Mouse (Mus musculus): ENCODE measurements around the gene Lrrc56. TPM values are rescaled to one million over a fixed set of nuclear protein-coding genes. Genes with fewer than 3 reads are reported as not detected.

Lrrc56 gene
- total RNA-seq (2023), result 2.1 TPM

DNA sequence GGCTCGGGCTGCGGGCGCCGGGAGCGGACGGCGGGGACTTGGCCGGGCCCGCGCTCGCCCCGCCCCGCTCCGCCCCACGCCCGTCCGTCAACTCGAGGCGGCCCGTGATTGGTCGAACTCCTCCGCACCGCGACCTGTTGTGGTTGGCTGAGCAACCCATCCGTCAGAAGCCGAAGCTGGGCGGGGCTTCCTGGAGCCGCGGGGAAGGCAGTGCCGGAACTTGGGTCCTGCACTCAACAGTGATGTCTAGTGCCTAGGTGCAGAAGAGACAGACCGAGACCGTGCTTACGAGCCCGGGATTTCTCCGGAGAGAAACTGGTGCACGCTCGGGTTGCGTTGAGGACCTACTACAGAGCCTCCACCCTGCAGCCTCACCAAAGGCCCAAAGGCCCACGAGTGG lies at the start of gene Lrrc56, which contains the start of gene Hras:
TSS of gene Lrrc56 (plus strand) at position 210 of the 400 bp plus-strand sequence.
TSS of gene Hras (minus strand) at position 58 of the 400 bp plus-strand sequence.

GRCm38 (mm10) chr7:141172116-141173006 lies 21.6 kb upstream of the Lrrc56 start, which contains the start of gene Rnh1:
Rnh1 (minus strand) TSS chr7:141172857.

GRCm38 (mm10) chr7:141213605-141214235 lies 19.8 kb downstream of the Lrrc56 start, which contains the start of gene Lmntd2:
Lmntd2 (minus strand) TSS chr7:141214080.

GRCm38 (mm10) chr7:141215101-141215879 lies 21.3 kb downstream of the Lrrc56 start, which contains the start of gene Rassf7:
Rassf7 (plus strand) TSS chr7:141215860.

DNA sequence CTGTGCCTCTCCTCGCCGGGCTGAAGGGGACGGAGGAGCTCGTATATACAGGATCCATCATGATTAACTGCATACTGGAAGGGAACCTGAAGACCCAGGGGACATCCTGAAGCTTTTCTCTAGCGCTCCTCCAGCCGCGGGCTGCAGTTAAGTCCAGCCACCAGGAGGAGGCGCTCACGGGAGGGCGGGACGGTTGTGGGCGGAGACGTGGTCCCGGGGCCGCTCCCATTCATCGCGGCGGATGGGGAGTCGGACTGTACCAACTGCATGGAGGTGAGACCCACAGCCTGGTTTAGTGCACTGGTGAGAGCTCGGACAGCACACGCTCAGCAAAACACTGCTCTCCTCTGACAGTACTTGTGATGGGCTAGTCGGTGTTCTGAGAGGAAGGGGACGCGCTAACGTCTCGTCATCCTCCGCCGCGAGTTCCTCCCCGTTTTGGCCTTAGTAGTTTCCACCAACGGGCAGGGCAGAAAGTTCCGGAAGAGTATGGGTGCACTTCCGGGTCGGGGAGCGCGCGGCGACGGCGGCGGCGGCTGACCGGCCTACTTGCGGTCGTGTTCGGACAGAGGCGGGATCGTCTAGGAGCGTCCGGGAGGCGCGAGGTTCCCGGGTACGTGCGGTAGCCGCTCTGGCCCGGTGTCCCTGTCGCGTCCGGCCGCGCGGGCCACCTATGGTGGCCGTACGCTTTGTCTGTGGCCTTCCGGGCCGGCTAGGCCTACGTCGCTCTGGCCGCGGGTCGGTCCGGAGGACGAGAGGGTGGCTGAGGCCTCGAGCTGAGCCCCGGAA lies 34.5 kb downstream of the Lrrc56 start, which contains the start of gene Phrf1:
TSS of gene Phrf1 (plus strand) at position 506 of the 789 bp plus-strand sequence.

Other genes starting within 250 kb of the Lrrc56 start
- gene Ifitm5, start 243.9 kb upstream of the Lrrc56 start, total RNA-seq (2023), result not detected
- not detected for gene Gm45717, start 238.2 kb upstream of the Lrrc56 start, total RNA-seq (2023)
- 12.7 TPM for gene Ifitm2, start 238.2 kb upstream of the Lrrc56 start, total RNA-seq (2023)
- not detected for gene Ifitm1, start 226.9 kb upstream of the Lrrc56 start, total RNA-seq (2023)
- 6.7 TPM for gene Ifitm3, start 183.4 kb upstream of the Lrrc56 start, total RNA-seq (2023)
- 1.6 TPM for gene Ifitm6, start 176.2 kb upstream of the Lrrc56 start, total RNA-seq (2023)
- not detected for gene Gm17387, start 165.0 kb upstream of the Lrrc56 start, total RNA-seq (2023)
- gene B4galnt4, start 133.1 kb upstream of the Lrrc56 start, total RNA-seq (2023), result 1.4 TPM
- 35.3 TPM for gene Pkp3, start 115.9 kb upstream of the Lrrc56 start, total RNA-seq (2023)
- 56.4 TPM for gene Sigirr, start 93.6 kb upstream of the Lrrc56 start, total RNA-seq (2023)
- not detected for gene Ano9, start 76.4 kb upstream of the Lrrc56 start, total RNA-seq (2023)
- gene Ptdss2, start 71.8 kb upstream of the Lrrc56 start, total RNA-seq (2023), result 6.5 TPM
- 44.3 TPM for gene Rnh1, start 21.3 kb upstream of the Lrrc56 start, total RNA-seq (2023)
- gene Hras, start 152 bp upstream of the Lrrc56 start, total RNA-seq (2023), result 23.0 TPM
- 2.8 TPM for gene Lmntd2, start 19.9 kb downstream of the Lrrc56 start, total RNA-seq (2023)
- gene Rassf7, start 21.7 kb downstream of the Lrrc56 start, total RNA-seq (2023), result 10.6 TPM
- gene Phrf1, start 34.6 kb downstream of the Lrrc56 start, total RNA-seq (2023), result 154 TPM
- 62.5 TPM for gene Irf7, start 72.3 kb downstream of the Lrrc56 start, total RNA-seq (2023)
- not detected for gene Cdhr5, start 82.6 kb downstream of the Lrrc56 start, total RNA-seq (2023)
- not detected for gene Sct, start 85.0 kb downstream of the Lrrc56 start, total RNA-seq (2023)
- gene Drd4, start 97.8 kb downstream of the Lrrc56 start, total RNA-seq (2023), result not detected
- 56.9 TPM for gene Deaf1, start 133.5 kb downstream of the Lrrc56 start, total RNA-seq (2023)
- 22.6 TPM for gene Tmem80, start 133.6 kb downstream of the Lrrc56 start, total RNA-seq (2023)
- not detected for gene Eps8l2, start 144.7 kb downstream of the Lrrc56 start, total RNA-seq (2023)
- gene Taldo1, start 198.0 kb downstream of the Lrrc56 start, total RNA-seq (2023), result 88.3 TPM
- gene Gatd1, start 220.0 kb downstream of the Lrrc56 start, total RNA-seq (2023), result 29.1 TPM
- gene Cend1, start 235.3 kb downstream of the Lrrc56 start, total RNA-seq (2023), result not detected
- 53.6 TPM for gene Slc25a22, start 243.7 kb downstream of the Lrrc56 start, total RNA-seq (2023)
- gene Pidd1, start 249.9 kb downstream of the Lrrc56 start, total RNA-seq (2023), result 4.1 TPM